ENCODE assay signal across 11 mouse cellular contexts in genomic region chr17:6867740-6868139, GRCm38 (mm10).
A peak's percentile ranks its signal among the peaks of the same experiment; 100 is the strongest.
DNase-seq lines count a peak whose midpoint lies in the region; ATAC-seq and TF ChIP-seq lines count a peak whose summit lies in the region.
"Had no signal": no experiment of that assay in that cellular context is flagged by ENCODE, and none has a peak within 500 bp of the region (broad histone marks: within the 10 kb centered on the region; RNA-seq: fewer than 3 reads in every experiment).

No protein-coding gene starts in this region.

- H3K27ac ChIP-seq in heart, embryonic 11.5 days (ENCODE audit: low read depth, low read length): no peak overlapping the region
- no peak overlapping the region for H3K27ac ChIP-seq in kidney, embryonic 15.5 days
- H3K27ac ChIP-seq: limb, embryonic 13.5 days had no signal

- H3K4me1 ChIP-seq in heart, embryonic 11.5 days (ENCODE audit: control insufficient read depth, insufficient read depth, low read length): no peaks in the 10 kb centered on the region
- peaks cover 52% of the 10 kb centered on the region for H3K4me1 ChIP-seq in E14TG2a.4 (replicated peaks; ENCODE audit: low read depth, low read length)
- peaks cover 38% of the 10 kb centered on the region for H3K4me1 ChIP-seq in kidney, embryonic 15.5 days

- H3K9ac ChIP-seq in heart, embryonic 11.5 days (ENCODE audit: low read depth, low read length): no peak overlapping the region
- no peak overlapping the region for H3K9ac ChIP-seq in kidney, embryonic 15.5 days
- H3K9ac ChIP-seq: limb, embryonic 13.5 days had no signal

- no peak overlapping the region for H3K4me3 ChIP-seq in heart, embryonic 11.5 days (ENCODE audit: low read depth, low read length)
- H3K4me3 ChIP-seq in E14TG2a.4 (replicated peaks; ENCODE audit: low read length): peak overlapping the region; percentile 35
- H3K4me3 ChIP-seq in kidney, embryonic 15.5 days (replicated peaks): no peak overlapping the region
- H3K4me3 ChIP-seq: limb, embryonic 13.5 days had no signal

- no peaks in the 10 kb centered on the region for H3K9me3 ChIP-seq in heart, embryonic 11.5 days (replicated peaks; ENCODE audit: control insufficient read depth, low read length)
- H3K9me3 ChIP-seq in E14TG2a.4 (ENCODE audit: low read length): 0 out of 2 replicates have a peak, but pooled peaks cover 3% of the 10 kb centered on the region
- no peaks in the 10 kb centered on the region for H3K9me3 ChIP-seq in kidney, embryonic 15.5 days (replicated peaks)
- H3K9me3 ChIP-seq: limb, embryonic 13.5 days had no signal

- WGBS in heart, embryonic 11.5 days (ENCODE audit: insufficient replicate concordance): 15% methylated on average over 7 of the region's 7 CpGs
- WGBS in kidney, embryonic 15.5 days: 28% methylated on average over 7 of the region's 7 CpGs

- H3K36me3 ChIP-seq in heart, embryonic 11.5 days (ENCODE audit: control insufficient read depth, insufficient read depth, low read length): no peaks in the 10 kb centered on the region
- H3K36me3 ChIP-seq in E14TG2a.4 (ENCODE audit: insufficient read depth, low read length): no peaks in the 10 kb centered on the region
- no peaks in the 10 kb centered on the region for H3K36me3 ChIP-seq in kidney, embryonic 15.5 days
- H3K36me3 ChIP-seq: limb, embryonic 13.5 days had no signal

- H3K4me2 ChIP-seq in heart, embryonic 11.5 days: 0 out of 2 replicates have a peak overlapping the region, but pooled peaks have one; percentile 18
- no peak overlapping the region for H3K4me2 ChIP-seq in kidney, embryonic 15.5 days
- H3K4me2 ChIP-seq: limb, embryonic 13.5 days had no signal

- no peak for TF ChIP-seq CTCF in E14TG2a.4 (conservative IDR thresholded peaks at IDR 0.05; ENCODE audit: low read length)

- no peak for ATAC-seq in heart, embryonic 11.5 days (replicated peaks; ENCODE audit: insufficient number of reproducible peaks, low FRiP score, low TSS enrichment)
- ATAC-seq in kidney, embryonic 15.5 days (replicated peaks; ENCODE audit: low FRiP score): peak; percentile 62; the same call in 1 of the 2 replicates

- no peak for DNase-seq in heart, postnatal 4 days
- peak; percentile 32 for DNase-seq in lung, postnatal 10 days
- DNase-seq in ovary, adult 18-20 months (ENCODE audit: low spot score): no peak
- no peak for DNase-seq in thymus, postnatal 10 days (ENCODE audit: low spot score in 2 of 2)
- DNase-seq in right cerebral cortex, postnatal 10 days (ENCODE audit: low spot score in 2 of 2): no peak
- DNase-seq: cerebellum, postnatal 14 days; gastrocnemius, postnatal 10 days had no signal

- H3K27me3 ChIP-seq in heart, embryonic 11.5 days (ENCODE audit: control insufficient read depth, insufficient read depth, low read length): peaks cover 2% of the 10 kb centered on the region; the same call in 1 of the 2 replicates
- H3K27me3 ChIP-seq in E14TG2a.4 (ENCODE audit: insufficient read depth, low read length): peaks cover 51% of the 10 kb centered on the region
- no peaks in the 10 kb centered on the region for H3K27me3 ChIP-seq in kidney, embryonic 15.5 days
